Mouse (Mus musculus) bone marrow, adult 2 months (tissue): ENCODE measurements around the gene Atp5j2. TPM values are rescaled to one million over a fixed set of nuclear protein-coding genes. Genes with fewer than 3 reads are reported as not detected.
"Not testable (repeated sequence)": the region's sequence is repeated elsewhere in the genome, so short reads cannot be mapped to it uniquely, and the experiment has no call there.

Experiments used
- H3K27ac ChIP-seq: fragments of 200-500 bp; 2 replicates; pipeline ENCODE4 v1.5.1; 2012; ENCODE audit warnings: low read depth, mild to moderate bottlenecking, control low read depth, inconsistent platforms, low read length; ENCODE audit not compliant: control insufficient read depth, poor library complexity, insufficient read depth
- H3K4me1 ChIP-seq: fragments of 200-500 bp; 2 replicates; pipeline ENCODE4 v1.6.1; 2011; ENCODE audit warnings: low read length; ENCODE audit not compliant: control insufficient read depth, insufficient read depth
- H3K4me3 ChIP-seq: fragments of 200-500 bp; replicated peaks from 2 replicates; pipeline ENCODE3; 2011; ENCODE audit warnings: mild to moderate bottlenecking, low read depth, low read length, control low read depth; ENCODE audit not compliant: control insufficient read depth
- CTCF ChIP-seq: fragments of 200-500 bp; IDR thresholded peaks from 2 replicates; pipeline ENCODE4 v1.5.1; 2011; ENCODE audit warnings: low read length, control low read depth; ENCODE audit not compliant: control insufficient read depth, insufficient read depth
- POLR2A ChIP-seq: fragments of 200-500 bp; IDR thresholded peaks from 2 replicates; pipeline ENCODE4 v1.6.1; 2011; ENCODE audit warnings: low read depth, mild to moderate bottlenecking, control low read depth, low read length, borderline replicate concordance; ENCODE audit not compliant: control insufficient read depth
- WGBS: fragments of 180-500 bp; shearing (Covaris S2); methylation state at CpG from one replicate; pipeline ENCODE4 v1.1.7; 2018; 5-methylcytosine and 5-hydroxymethylcytosine counted together
- polyA plus RNA-seq: library from polyadenylated mRNA; stranded (reverse); fragments of >200 nt; gene quantifications from 2 replicates; pipeline ENCODE4 v1.2.4, GENCODE M21; 2011; ENCODE audit warnings: low replicate concordance; ENCODE audit not compliant: missing spikeins, insufficient read depth, insufficient read length

Atp5j2 gene
- 218 and 277 TPM in 2 replicates for polyA plus RNA-seq

DNA sequence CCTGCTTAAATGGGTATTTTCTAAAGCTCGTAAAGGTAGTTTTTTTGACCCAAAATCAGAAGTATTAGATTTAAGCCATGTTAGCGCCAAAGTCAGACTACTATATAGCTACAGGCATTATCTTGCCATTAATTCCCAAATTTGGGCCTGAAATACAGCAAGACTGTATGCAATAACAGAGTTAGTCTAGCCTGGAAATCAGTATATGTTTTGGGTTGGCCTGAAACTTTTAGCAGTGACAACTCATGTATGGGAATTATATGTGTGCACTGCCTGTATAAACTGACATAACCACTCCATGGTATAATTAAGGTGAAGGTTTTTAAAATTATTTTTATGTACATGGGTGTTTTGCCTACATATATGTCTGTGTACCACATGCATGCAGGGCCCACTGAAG lies at the start of gene Atp5j2:
Gene Atp5j2 (minus strand): TSS at position 101 of the 400 bp plus-strand sequence.
- WGBS: 81% methylated on average over 2 of the region's 2 CpGs
- Histone ChIP-seq H3K4me3 (peak within 1 kb of the TSS; percentile 87), H3K27ac (peak within 1 kb of the TSS; percentile 34), H3K4me1 (no peaks in the 10 kb centered on the region; the same call in 1 of the 2 replicates)
- TF ChIP-seq CTCF (no peak), POLR2A (no peak)

DNA sequence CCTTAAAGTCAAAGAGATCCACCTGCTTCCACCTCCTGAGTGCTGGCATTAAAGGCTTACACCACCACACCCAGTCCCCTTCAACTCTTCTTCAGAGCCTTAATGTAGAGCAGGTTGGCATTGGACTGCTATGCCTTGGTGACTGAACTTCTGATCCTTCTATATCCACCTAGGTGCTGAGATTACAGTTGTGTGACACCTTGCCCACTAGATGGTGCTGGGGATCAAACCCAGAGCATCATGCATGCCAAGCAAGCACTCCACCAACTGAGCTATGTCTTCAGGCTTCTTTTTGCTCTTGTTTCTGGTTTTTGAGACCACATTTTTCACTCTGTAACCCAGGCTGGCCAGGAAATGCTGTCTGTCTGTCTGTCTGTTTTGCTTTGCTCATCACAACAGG lies 42.8 kb upstream of the Atp5j2 start:
- Histone ChIP-seq H3K27ac (no peak overlapping the region), H3K4me3 (no peak overlapping the region), H3K4me1 (no peaks in the 10 kb centered on the region)
- TF ChIP-seq CTCF (peak; percentile 54), POLR2A (no peak)

DNA sequence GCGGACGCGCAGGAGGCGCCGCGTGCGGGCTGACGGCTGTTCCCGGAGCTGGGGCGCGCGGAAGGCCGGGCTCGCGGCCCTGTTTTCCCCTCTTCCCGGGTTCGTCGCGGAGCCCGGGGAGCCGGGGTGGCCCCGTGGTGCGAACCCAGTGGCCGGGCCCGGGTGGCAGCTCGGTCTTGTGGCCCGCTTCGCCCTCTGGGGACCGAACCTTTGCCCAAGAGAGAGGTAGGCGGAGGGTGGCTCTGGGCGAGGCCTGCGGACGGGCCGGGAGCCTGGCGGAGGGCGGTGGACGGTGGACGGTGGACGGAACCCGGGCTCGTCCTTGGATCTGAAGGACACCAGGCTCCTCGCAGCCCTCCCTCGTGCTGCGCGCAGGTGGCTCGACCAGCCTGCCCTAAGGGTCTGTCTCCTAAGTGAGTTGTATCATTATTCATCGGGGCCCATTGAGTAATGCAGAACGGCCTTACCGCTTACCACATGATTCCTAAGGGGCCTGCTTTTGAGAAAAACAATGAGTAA lies 40.1 kb upstream of the Atp5j2 start:
- H3K27ac ChIP-seq: peak overlapping the region; percentile 93
- no peaks in the 10 kb centered on the region for H3K4me1 ChIP-seq
- peak overlapping the region; percentile 78 for H3K4me3 ChIP-seq
- 0% methylated on average over 48 of the region's 49 CpGs for WGBS
- no peak for TF ChIP-seq POLR2A
- TF ChIP-seq CTCF: no peak

DNA sequence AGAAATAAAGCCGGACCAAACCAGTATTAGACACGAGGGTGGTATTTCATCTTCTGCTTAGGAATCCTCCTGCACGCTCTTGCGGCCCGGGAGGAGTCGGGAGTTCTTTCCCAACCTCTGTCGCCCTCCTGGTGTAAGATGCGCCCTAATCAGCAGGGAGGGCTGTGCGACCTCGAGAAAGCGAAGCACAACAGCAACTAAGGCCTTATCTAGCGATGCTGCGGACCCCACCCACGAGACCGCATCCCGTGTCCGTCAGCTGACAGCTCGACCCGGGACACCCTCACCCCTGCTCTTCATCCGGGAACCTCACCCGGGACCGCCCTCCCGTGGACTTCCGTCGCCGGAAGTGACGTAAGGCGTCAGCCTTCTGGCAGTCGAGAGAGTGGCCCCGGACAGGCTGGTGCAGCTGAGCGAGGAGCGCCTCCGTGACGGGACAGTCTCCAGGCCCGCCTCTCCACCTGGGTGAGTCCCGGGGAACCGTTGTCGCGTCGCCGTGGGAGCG lies 39.6 kb upstream of the Atp5j2 start, which contains the start of gene Zfp655:
Gene Zfp655 (plus strand): TSS at position 349 of the 505 bp plus-strand sequence.
- TF ChIP-seq CTCF (no peak; the same call in 1 of the 2 replicates), POLR2A (peak; percentile 87; the same call in 1 of the 2 replicates)
- no peaks in the 10 kb centered on the region for H3K4me1 ChIP-seq
- peak within 1 kb of the TSS; percentile 93 for H3K27ac ChIP-seq
- peak within 1 kb of the TSS; percentile 78 for H3K4me3 ChIP-seq
- WGBS: under 1% methylated on average over 42 of the region's 42 CpGs

DNA sequence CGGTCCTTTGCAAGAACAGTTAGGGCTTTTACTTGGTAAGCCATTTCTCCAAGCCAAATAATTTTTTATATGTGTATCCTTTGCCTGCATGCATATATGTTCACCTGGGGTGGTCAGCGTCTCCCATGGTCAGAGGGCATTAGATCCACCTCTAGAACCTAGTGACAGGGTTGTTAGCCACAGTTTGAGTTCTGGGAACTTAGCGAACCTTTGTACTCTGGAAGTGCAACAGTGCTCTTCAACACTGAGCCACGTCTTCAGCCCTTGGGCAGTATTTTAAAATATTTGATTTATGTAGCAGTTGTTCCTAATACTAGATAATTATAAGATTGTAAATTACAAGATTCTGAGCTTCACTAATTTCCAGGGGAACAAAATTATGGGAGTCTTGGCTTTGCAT lies 38.8 kb upstream of the Atp5j2 start:
- Histone ChIP-seq H3K4me3 (no peak overlapping the region), H3K27ac (no peak overlapping the region), H3K4me1 (no peaks in the 10 kb centered on the region)
- TF ChIP-seq POLR2A (no peak), CTCF (no peak)
- 89% methylated on average over 4 of the region's 4 CpGs for WGBS

DNA sequence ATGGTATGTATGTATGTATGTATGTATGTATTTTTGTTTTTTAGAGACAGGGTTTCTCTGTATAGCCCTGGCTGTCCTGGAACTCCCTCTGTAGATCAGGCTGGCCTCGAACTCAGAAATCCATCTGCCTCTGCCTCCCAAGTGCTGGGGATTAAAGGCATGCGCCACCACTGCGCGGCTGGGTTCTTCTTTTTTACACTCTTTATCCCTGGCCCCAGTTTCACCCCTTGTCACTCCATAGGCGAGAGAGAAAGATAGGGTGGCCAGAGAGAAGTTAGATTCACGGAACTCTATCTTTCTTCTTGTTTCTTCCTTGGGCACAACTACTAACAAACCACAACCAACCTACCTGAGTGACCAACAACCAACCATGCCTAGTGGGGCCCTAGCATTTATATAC lies 37.4 kb upstream of the Atp5j2 start:
- H3K4me1 ChIP-seq, H3K27ac ChIP-seq, H3K4me3 ChIP-seq: not testable (repeated sequence)
- WGBS: 73% methylated on average over 6 of the region's 6 CpGs

DNA sequence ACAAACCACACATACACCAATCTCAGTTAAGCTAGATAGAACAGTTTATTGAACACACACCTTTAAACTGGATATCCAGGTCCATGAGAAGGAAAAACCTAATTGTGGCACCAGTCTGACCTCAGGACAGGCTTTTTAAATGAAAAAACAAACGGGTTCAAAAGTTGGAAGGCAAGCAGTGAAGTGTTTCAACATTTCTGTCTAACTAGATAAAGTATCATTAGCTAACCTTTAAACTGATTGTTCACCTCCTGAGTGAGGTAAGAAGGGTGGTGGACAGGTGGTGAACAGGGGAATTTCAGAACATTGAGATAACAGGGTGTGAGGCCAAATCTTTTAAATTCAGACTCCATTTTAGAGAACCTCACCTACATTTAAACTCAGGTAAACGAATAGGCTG lies 34.6 kb upstream of the Atp5j2 start:
- 50% methylated on average over 2 of the region's 2 CpGs for WGBS
- Histone ChIP-seq H3K27ac (no peak overlapping the region), H3K4me3 (no peak overlapping the region), H3K4me1 (no peaks in the 10 kb centered on the region)
- no peak for TF ChIP-seq CTCF

DNA sequence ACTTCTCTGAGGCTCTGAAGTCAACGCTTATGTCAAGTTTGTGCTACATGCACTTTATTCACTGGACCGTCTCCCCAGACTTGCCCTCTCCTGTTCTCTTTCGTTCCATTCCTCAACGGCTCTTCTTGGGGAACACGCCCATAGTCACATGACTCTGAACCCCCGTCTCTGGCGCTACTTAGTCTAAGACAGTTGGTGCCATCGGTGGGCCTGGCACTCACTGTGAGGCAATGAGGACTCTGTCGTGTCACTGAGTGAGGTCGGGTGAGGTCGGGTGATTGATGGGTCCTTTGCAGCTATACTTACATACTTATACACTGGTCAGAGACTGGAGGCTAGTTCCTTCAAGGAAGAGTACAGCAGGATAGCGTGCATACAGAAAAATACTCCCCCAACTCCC lies 31.5 kb upstream of the Atp5j2 start:
- 86% methylated on average over 12 of the region's 12 CpGs for WGBS
- no peak overlapping the region for H3K27ac ChIP-seq

DNA sequence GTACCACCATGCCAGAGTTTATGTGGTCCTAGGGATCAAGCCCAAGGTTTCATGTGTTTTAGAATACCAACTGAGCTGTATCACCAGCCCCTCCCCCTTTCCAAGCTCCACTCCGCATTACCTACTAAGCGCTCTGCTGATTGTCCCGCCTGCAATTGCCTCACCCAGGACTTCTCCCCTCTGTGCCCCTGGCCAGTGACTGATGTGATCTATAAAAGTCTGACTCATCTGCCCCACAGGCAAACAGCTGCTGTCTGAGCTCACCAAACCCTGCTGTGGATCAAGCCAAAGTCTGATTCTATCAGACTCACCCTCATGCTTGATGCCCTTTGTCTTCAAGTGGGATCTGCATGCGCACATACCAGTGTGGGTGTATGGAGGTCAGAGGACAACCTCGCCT lies 31.0 kb upstream of the Atp5j2 start:
- Histone ChIP-seq H3K4me1 (no peaks in the 10 kb centered on the region), H3K27ac (no peak overlapping the region), H3K4me3 (no peak overlapping the region)
- WGBS: 95% methylated on average over 5 of the region's 5 CpGs
- TF ChIP-seq POLR2A (no peak), CTCF (no peak)

More for the DNA sequence above, 31.5 kb upstream of the Atp5j2 start:
- Histone ChIP-seq H3K4me1 (no peaks in the 10 kb centered on the region), H3K4me3 (no peak overlapping the region)
- TF ChIP-seq CTCF: no peak
- no peak for TF ChIP-seq POLR2A
